22 mouse cellular contexts compared by ENCODE assay signal in the genomic region with DNA sequence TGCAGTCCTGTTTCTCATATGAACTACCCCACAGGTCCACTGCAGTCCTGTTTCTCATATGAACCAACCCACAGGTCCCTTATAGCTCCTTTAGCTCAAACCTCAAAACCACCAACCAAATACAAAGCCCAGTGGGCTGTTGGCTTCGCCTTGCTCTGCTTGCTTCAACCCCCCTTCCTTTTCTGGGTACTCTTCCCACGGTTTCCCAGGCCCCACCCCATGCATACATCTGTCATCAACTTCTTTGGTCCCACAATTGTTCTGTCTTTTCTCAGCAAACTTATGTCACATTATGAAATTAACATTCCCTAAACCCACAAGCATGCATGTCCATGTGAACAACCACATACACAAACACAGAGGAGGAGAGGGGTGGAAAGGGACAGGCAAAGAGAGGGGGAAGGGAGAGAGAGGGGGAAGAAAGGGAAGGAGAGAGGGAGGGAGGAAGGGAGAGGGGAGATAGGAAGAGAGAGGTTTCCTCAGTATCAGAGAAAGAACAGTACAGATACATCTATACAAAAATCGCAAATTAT.
DNase-seq lines count a peak whose midpoint lies in the region; ATAC-seq and TF ChIP-seq lines count a peak whose summit lies in the region.
"Had no signal": no experiment of that assay in that cellular context is flagged by ENCODE, and none has a peak within 500 bp of the region (broad histone marks: within the 10 kb centered on the region; RNA-seq: fewer than 3 reads in every experiment).

No protein-coding gene starts in this region.

- H3K27ac ChIP-seq in embryonic facial prominence, embryonic 12.5 days = no peak overlapping the region
- no peak overlapping the region for H3K27ac ChIP-seq in embryonic facial prominence, embryonic 10.5 days (replicated peaks)
- H3K27ac ChIP-seq in lung, postnatal 0 days (ENCODE audit: low read length) = no peak overlapping the region
- no peak overlapping the region for H3K27ac ChIP-seq in embryonic facial prominence, embryonic 15.5 days (replicated peaks)
- no peak overlapping the region for H3K27ac ChIP-seq in kidney, embryonic 16.5 days (ENCODE audit: low read length)
- H3K27ac ChIP-seq: forebrain, embryonic 12.5 days; forebrain, embryonic 15.5 days; heart, adult 2 months; heart, embryonic 10.5 days; heart, embryonic 13.5 days; hindbrain, embryonic 12.5 days; hindbrain, embryonic 15.5 days; intestine, embryonic 15.5 days had no signal

- 64% methylated on average over 3 of the region's 3 CpGs for WGBS in embryonic facial prominence, embryonic 12.5 days
- WGBS in embryonic facial prominence, embryonic 10.5 days = 80% methylated on average over 3 of the region's 3 CpGs
- 54% methylated on average over 3 of the region's 3 CpGs for WGBS in lung, postnatal 0 days
- WGBS in embryonic facial prominence, embryonic 15.5 days = 40% methylated on average over 3 of the region's 3 CpGs
- 78% methylated on average over 3 of the region's 3 CpGs for WGBS in kidney, embryonic 16.5 days

- ATAC-seq in embryonic facial prominence, embryonic 12.5 days (ENCODE audit: insufficient number of reproducible peaks, insufficient read depth, low FRiP score, low TSS enrichment) = peak; percentile 6; the same call in 1 of the 2 replicates
- ATAC-seq in lung, postnatal 0 days = peak; percentile 54
- peak; percentile 51; the same call in 1 of the 2 replicates for ATAC-seq in embryonic facial prominence, embryonic 15.5 days (ENCODE audit: insufficient number of reproducible peaks, low FRiP score, low TSS enrichment, low read depth)
- ATAC-seq in kidney, embryonic 16.5 days (ENCODE audit: low FRiP score, low TSS enrichment) = no peak
- ATAC-seq: activated CD4-positive, CD25-positive, alpha-beta regulatory T cell, adult 4 months; forebrain, embryonic 15.5 days; intestine, embryonic 15.5 days had no signal

- no peak for TF ChIP-seq CTCF in lung, postnatal 0 days (IDR thresholded peaks at IDR 0.05)

- no peak overlapping the region for H3K4me3 ChIP-seq in embryonic facial prominence, embryonic 12.5 days
- no peak overlapping the region for H3K4me3 ChIP-seq in embryonic facial prominence, embryonic 10.5 days
- H3K4me3 ChIP-seq in lung, postnatal 0 days (ENCODE audit: low read depth, low read length) = no peak overlapping the region
- H3K4me3 ChIP-seq in embryonic facial prominence, embryonic 15.5 days (replicated peaks) = no peak overlapping the region
- no peak overlapping the region for H3K4me3 ChIP-seq in kidney, embryonic 16.5 days (ENCODE audit: low read length)
- H3K4me3 ChIP-seq: erythroblast, embryonic 14.5 days; forebrain, embryonic 12.5 days; forebrain, embryonic 15.5 days; heart, adult 2 months; heart, embryonic 10.5 days; heart, embryonic 13.5 days; hindbrain, embryonic 12.5 days; hindbrain, embryonic 15.5 days; intestine, embryonic 15.5 days had no signal

- 0 out of 2 replicates have a peak, but pooled peaks have one; percentile 54 for TF ChIP-seq EP300 in lung, postnatal 0 days (IDR thresholded peaks at IDR 0.05)

- H3K4me1 ChIP-seq in embryonic facial prominence, embryonic 12.5 days = peaks cover 7% of the 10 kb centered on the region
- peaks cover 7% of the 10 kb centered on the region for H3K4me1 ChIP-seq in embryonic facial prominence, embryonic 10.5 days
- H3K4me1 ChIP-seq in lung, postnatal 0 days (ENCODE audit: insufficient read depth, low read depth, low read length) = no peaks in the 10 kb centered on the region
- peaks cover 6% of the 10 kb centered on the region; the same call in 1 of the 2 replicates for H3K4me1 ChIP-seq in embryonic facial prominence, embryonic 15.5 days
- H3K4me1 ChIP-seq in kidney, embryonic 16.5 days (ENCODE audit: insufficient read depth, low read length) = no peaks in the 10 kb centered on the region
- H3K4me1 ChIP-seq: heart, embryonic 10.5 days; heart, embryonic 13.5 days; hindbrain, embryonic 12.5 days; hindbrain, embryonic 15.5 days; intestine, embryonic 15.5 days had no signal

- no peak for DNase-seq in embryonic facial prominence, embryonic 10.5 days (ENCODE audit: low spot score)
- peak; percentile 29 for DNase-seq in lung, postnatal 0 days (ENCODE audit: low spot score)
- DNase-seq in lung, postnatal 36 days = no peak
- DNase-seq: adrenal gland, adult 8-10 months; adrenal gland, postnatal 25 days; cerebellum, adult 11-12 months; cerebellum, adult 8-10 months; cerebellum, postnatal 10 days; gastrocnemius, postnatal 25 days; heart, adult 2 months had no signal

- no peaks in the 10 kb centered on the region for H3K27me3 ChIP-seq in embryonic facial prominence, embryonic 12.5 days
- no peaks in the 10 kb centered on the region for H3K27me3 ChIP-seq in embryonic facial prominence, embryonic 10.5 days (replicated peaks; ENCODE audit: low read depth, poor library complexity, severe bottlenecking)
- no peaks in the 10 kb centered on the region for H3K27me3 ChIP-seq in lung, postnatal 0 days (replicated peaks; ENCODE audit: insufficient read depth, low read length)
- no peaks in the 10 kb centered on the region for H3K27me3 ChIP-seq in embryonic facial prominence, embryonic 15.5 days
- no peaks in the 10 kb centered on the region for H3K27me3 ChIP-seq in kidney, embryonic 16.5 days (ENCODE audit: insufficient read depth, low read length)
- H3K27me3 ChIP-seq: forebrain, embryonic 12.5 days; forebrain, embryonic 15.5 days; heart, embryonic 13.5 days; hindbrain, embryonic 12.5 days; hindbrain, embryonic 15.5 days; intestine, embryonic 15.5 days had no signal

- H3K9ac ChIP-seq in embryonic facial prominence, embryonic 12.5 days = no peak overlapping the region
- no peak overlapping the region for H3K9ac ChIP-seq in lung, postnatal 0 days (replicated peaks; ENCODE audit: low read depth)
- H3K9ac ChIP-seq in embryonic facial prominence, embryonic 15.5 days = no peak overlapping the region
- no peak overlapping the region for H3K9ac ChIP-seq in kidney, embryonic 16.5 days (replicated peaks; ENCODE audit: low read length)
- H3K9ac ChIP-seq: forebrain, embryonic 12.5 days; forebrain, embryonic 15.5 days; heart, embryonic 13.5 days; hindbrain, embryonic 12.5 days; hindbrain, embryonic 15.5 days; intestine, embryonic 15.5 days had no signal

- H3K4me2 ChIP-seq in embryonic facial prominence, embryonic 12.5 days (replicated peaks) = no peak overlapping the region
- no peak overlapping the region for H3K4me2 ChIP-seq in lung, postnatal 0 days (replicated peaks; ENCODE audit: low read depth, low read length)
- no peak overlapping the region for H3K4me2 ChIP-seq in embryonic facial prominence, embryonic 15.5 days (replicated peaks)
- no peak overlapping the region for H3K4me2 ChIP-seq in kidney, embryonic 16.5 days (replicated peaks; ENCODE audit: low read depth, low read length)
- H3K4me2 ChIP-seq: forebrain, embryonic 12.5 days; forebrain, embryonic 15.5 days; heart, embryonic 13.5 days; hindbrain, embryonic 12.5 days; hindbrain, embryonic 15.5 days; intestine, embryonic 15.5 days had no signal

- no peaks in the 10 kb centered on the region for H3K9me3 ChIP-seq in embryonic facial prominence, embryonic 12.5 days
- H3K9me3 ChIP-seq in embryonic facial prominence, embryonic 10.5 days = no peaks in the 10 kb centered on the region
- H3K9me3 ChIP-seq in lung, postnatal 0 days (ENCODE audit: low read length) = no peaks in the 10 kb centered on the region
- no peaks in the 10 kb centered on the region for H3K9me3 ChIP-seq in embryonic facial prominence, embryonic 15.5 days (replicated peaks)
- H3K9me3 ChIP-seq in kidney, embryonic 16.5 days (ENCODE audit: low read length) = no peaks in the 10 kb centered on the region
- H3K9me3 ChIP-seq: forebrain, embryonic 12.5 days; forebrain, embryonic 15.5 days; heart, embryonic 10.5 days; heart, embryonic 13.5 days; hindbrain, embryonic 12.5 days; hindbrain, embryonic 15.5 days; intestine, embryonic 15.5 days had no signal

- no peaks in the 10 kb centered on the region for H3K36me3 ChIP-seq in embryonic facial prominence, embryonic 12.5 days
- H3K36me3 ChIP-seq in embryonic facial prominence, embryonic 10.5 days (replicated peaks) = no peaks in the 10 kb centered on the region
- no peaks in the 10 kb centered on the region for H3K36me3 ChIP-seq in lung, postnatal 0 days (ENCODE audit: insufficient read depth, low read length)
- H3K36me3 ChIP-seq in embryonic facial prominence, embryonic 15.5 days = no peaks in the 10 kb centered on the region
- H3K36me3 ChIP-seq in kidney, embryonic 16.5 days (ENCODE audit: insufficient read depth, low read length) = no peaks in the 10 kb centered on the region
- H3K36me3 ChIP-seq: forebrain, embryonic 12.5 days; forebrain, embryonic 15.5 days; heart, embryonic 10.5 days; heart, embryonic 13.5 days; hindbrain, embryonic 12.5 days; hindbrain, embryonic 15.5 days; intestine, embryonic 15.5 days had no signal
